Mouse (Mus musculus): ENCODE results near the gene Rgs17. TPM values are rescaled to one million over a fixed set of nuclear protein-coding genes. Genes with fewer than 3 reads are reported as not detected.

The Rgs17 gene
- polyA plus RNA-seq (2012; ENCODE audit: low replicate concordance): not detected in 2 replicates

DNA sequence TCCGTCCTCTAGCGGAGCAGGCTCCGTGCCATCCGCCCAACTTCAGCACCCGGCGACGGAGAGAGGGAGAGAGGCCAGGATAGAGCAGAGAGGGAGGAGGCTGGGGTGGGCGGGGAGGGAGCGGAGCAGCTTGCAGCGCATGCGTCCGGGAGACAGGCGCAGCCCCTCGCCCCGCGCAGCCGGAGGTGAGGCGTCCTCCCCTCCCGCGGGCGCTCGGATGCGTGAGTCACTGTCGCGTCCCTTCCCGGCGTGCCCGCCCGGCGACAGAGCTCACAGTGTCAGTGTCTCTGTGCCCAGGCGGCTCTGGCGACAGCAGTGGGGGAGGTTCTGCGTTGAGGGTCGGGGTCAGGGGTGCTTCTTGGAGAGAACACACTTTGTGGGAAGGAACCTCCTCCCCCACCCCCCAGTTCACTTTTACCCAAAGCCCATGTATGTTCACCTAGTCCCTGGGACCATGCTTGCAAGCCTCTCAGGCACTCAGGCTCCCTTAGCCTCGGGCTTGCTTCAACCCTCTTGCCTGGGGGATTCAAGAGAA, at the start of gene Rgs17:
Gene Rgs17 (minus strand): TSS at position 107 of the 535 bp plus-strand sequence.

GRCm38 (mm10) chr10:5823740-5824491, 98.3 kb downstream of the Rgs17 start, which contains the start of gene Mtrf1l:
Gene Mtrf1l (minus strand): TSS chr10:5823910.

DNA sequence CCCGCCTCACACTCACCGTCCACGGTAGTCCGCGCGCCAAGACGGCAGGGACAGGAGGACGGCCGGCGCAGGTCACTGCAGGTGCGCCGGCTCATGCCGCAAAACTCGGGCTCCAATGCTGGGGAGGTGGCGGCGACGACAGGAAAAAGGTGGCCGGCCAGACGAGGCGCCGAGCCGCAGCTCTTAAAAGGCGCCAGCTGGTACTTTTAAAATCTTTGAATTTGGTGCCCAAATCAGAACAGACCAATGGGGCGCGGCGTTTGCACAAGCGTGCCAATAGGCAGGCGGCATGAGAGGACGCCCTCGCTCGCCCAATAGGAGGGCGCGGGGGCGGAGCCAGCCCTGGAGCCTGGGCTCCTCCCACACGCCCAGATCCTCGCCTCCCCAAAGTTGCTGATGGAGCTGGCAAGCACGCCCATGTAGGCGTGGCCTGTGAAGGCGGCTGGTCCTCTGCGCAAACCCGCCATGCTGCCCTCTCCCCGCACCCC, 116.9 kb downstream of the Rgs17 start, which contains the start of gene Fbxo5:
Gene Fbxo5 (minus strand): TSS at position 358 of the 488 bp plus-strand sequence.

Other genes starting within 250 kb of the Rgs17 start
- 2.4 and 4.9 TPM in 2 replicates for gene Fbxo5, start 116.8 kb downstream of the Rgs17 start, polyA plus RNA-seq (2012; ENCODE audit: low replicate concordance)
- 1.6 and 3.0 TPM in 2 replicates for gene Mtrf1l, start 98.5 kb downstream of the Rgs17 start, polyA plus RNA-seq (2012; ENCODE audit: low replicate concordance)

Data from leukemia stem cell, adult 10-12 weeks (primary cell).